Mouse (Mus musculus) liver, embryonic 16.5 days (tissue): ENCODE data around the gene Fam19a3. TPM values are rescaled to one million over a fixed set of nuclear protein-coding genes. Genes with fewer than 3 reads are reported as not detected.
A peak's percentile ranks its signal among the peaks of the same experiment; 100 is the strongest.

ENCODE experiments used
- ATAC-seq: fragments of 200-750 bp; cut with Nextera tagmentation; 2 replicates; pipeline ENCODE4 v1.8.0; 2017; ENCODE audit warnings: low read depth, mild to moderate bottlenecking, moderate number of reproducible peaks, moderate library complexity
- H3K27ac ChIP-seq: fragments of 300-500 bp; sonication (generic); 2 replicates; pipeline ENCODE4 v1.5.1; 2014; ENCODE audit warnings: mild to moderate bottlenecking, low read length
- H3K27me3 ChIP-seq: fragments of 300-500 bp; sonication (generic); 2 replicates; pipeline ENCODE4 v1.6.1; 2014; ENCODE audit warnings: low read depth, low read length, mixed read lengths; ENCODE audit not compliant: control insufficient read depth, insufficient read depth
- H3K36me3 ChIP-seq: fragments of 300-500 bp; sonication (generic); 2 replicates; pipeline ENCODE4 v1.6.1; 2014; ENCODE audit warnings: mild to moderate bottlenecking; ENCODE audit not compliant: control insufficient read depth, insufficient read depth
- H3K4me1 ChIP-seq: fragments of 300-500 bp; sonication (generic); 2 replicates; pipeline ENCODE4 v1.6.1; 2014; ENCODE audit warnings: low read depth, low read length, mixed read lengths; ENCODE audit not compliant: control insufficient read depth
- H3K4me2 ChIP-seq: fragments of 300-500 bp; sonication (generic); 2 replicates; pipeline ENCODE4 v1.6.1; 2014; ENCODE audit warnings: low read depth, low read length, mixed read lengths
- H3K4me3 ChIP-seq: fragments of 300-500 bp; sonication (generic); 2 replicates; pipeline ENCODE4 v1.5.1; 2014; ENCODE audit warnings: low read depth, mild to moderate bottlenecking, low read length
- H3K9ac ChIP-seq: fragments of 300-500 bp; sonication (generic); 2 replicates; pipeline ENCODE4 v1.6.1; 2014; ENCODE audit warnings: low read depth, low read length
- H3K9me3 ChIP-seq: fragments of 300-500 bp; sonication (generic); replicated peaks from 2 replicates; pipeline ENCODE4 v1.6.1; 2016; ENCODE audit warnings: low read length; ENCODE audit not compliant: control insufficient read depth
- WGBS: fragments of 180-500 bp; shearing (Covaris S2); extraction: QIAGEN DNeasy Blood & Tissue Kit; methylation state at CpG from one replicate; pipeline ENCODE4 v1.1.7; 2014; ENCODE audit not compliant: insufficient replicate concordance; 5-methylcytosine and 5-hydroxymethylcytosine counted together
- polyA plus RNA-seq: library from polyadenylated mRNA; unstranded; fragments of >200 nt; fragmentation: Nextera tagmentation; extraction: Ambion mirVana; gene quantifications from 2 replicates; pipeline ENCODE4 v1.2.1, GENCODE M21; 2015

The Fam19a3 gene
- polyA plus RNA-seq, 1 experiment from 2014 or later, result not detected

DNA sequence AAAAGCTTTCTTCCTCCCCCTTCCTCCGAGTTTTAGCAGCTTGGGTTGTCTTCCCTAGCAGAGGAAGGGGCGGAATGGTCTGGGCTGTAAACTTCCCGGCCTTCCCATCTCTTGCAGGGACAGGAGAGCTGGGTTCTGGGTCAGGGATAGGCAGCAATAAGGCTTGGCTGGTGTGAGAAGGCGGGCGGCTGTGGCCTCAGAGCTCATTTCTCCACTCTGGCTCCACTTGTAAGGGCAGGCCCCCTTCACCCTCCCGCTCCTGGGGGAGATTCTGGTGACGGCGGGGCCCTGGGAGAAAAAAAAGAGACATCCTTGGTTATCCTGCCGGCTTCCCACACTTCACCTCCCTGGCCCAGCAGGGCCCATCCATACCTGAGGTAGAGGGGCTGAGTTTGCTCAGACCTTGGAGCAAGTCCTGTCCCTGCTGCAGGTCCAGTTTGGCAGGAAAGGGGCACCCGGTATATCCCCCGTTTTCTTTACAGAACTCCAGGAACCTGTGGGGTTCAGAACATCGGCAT, 13.4 kb upstream of the Fam19a3 start:
- ATAC-seq, result no peak
- H3K27ac ChIP-seq, result no peak overlapping the region
- peaks cover 20% of the 10 kb centered on the region for H3K4me1 ChIP-seq
- no peak overlapping the region for H3K4me3 ChIP-seq
- H3K4me2 ChIP-seq, result no peak overlapping the region
- no peak overlapping the region for H3K9ac ChIP-seq
- H3K9me3 ChIP-seq, result no peaks in the 10 kb centered on the region
- H3K27me3 ChIP-seq, result 0 out of 2 replicates have a peak, but pooled peaks cover under 1% of the 10 kb centered on the region
- WGBS, result 71% methylated on average over 12 of the region's 12 CpGs
- no peaks in the 10 kb centered on the region; the same call in none of the 2 replicates for H3K36me3 ChIP-seq

DNA sequence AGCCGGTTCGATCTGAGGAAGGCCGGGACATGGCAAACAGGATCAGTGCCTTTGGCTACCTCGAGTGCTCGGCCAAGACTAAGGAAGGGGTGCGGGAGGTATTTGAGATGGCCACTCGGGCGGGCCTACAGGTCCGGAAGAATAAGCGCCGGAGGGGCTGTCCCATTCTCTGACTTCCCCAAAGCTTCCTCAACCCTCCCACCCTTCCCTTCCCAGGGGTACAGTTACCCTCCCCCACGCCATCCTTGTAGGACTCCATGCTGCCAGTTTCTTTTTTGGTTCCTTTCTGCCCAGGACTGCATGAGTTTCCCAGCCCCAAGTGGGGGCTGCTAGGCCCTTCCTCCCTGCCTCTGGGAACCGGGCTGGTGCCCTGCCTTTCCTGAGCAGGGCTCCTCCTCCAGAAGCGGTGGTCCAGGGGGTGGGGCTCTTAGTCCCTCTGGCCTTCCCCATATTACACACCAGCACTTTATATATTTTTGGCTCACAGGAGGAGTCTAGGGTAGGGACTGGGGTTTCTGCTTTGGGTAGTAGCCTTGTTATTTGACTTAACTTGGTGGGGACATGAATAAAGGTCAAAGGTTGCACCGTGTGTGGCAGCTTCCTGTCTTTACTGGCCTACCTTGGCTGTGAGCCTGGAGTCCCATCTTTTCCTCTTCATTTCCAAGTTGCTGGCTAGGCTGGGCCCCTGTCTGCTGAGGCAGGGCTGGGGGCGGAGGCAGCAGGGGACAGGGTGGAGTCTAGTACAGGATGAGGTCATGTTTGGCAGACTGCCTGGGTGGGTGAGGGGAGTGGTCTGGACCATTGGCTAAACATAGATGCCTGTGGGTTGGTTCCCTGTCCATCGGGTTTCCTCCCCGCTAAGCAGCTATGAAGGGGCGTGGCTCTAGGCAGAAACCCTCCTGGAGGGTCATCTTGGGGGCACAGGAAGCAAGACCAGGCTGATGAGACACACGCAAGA, 12.5 kb upstream of the Fam19a3 start:
- WGBS, result 44% methylated on average over 20 of the region's 20 CpGs
- Histone ChIP-seq H3K9me3 (no peaks in the 10 kb centered on the region), H3K36me3 (no peaks in the 10 kb centered on the region), H3K4me3 (no peak overlapping the region), H3K9ac (no peak overlapping the region), H3K27me3 (peaks cover 6% of the 10 kb centered on the region), H3K4me2 (no peak overlapping the region), H3K27ac (peak overlapping the region; percentile 18; the same call in 1 of the 2 replicates), H3K4me1 (peaks cover 20% of the 10 kb centered on the region)
- peak; percentile 76 for ATAC-seq

DNA sequence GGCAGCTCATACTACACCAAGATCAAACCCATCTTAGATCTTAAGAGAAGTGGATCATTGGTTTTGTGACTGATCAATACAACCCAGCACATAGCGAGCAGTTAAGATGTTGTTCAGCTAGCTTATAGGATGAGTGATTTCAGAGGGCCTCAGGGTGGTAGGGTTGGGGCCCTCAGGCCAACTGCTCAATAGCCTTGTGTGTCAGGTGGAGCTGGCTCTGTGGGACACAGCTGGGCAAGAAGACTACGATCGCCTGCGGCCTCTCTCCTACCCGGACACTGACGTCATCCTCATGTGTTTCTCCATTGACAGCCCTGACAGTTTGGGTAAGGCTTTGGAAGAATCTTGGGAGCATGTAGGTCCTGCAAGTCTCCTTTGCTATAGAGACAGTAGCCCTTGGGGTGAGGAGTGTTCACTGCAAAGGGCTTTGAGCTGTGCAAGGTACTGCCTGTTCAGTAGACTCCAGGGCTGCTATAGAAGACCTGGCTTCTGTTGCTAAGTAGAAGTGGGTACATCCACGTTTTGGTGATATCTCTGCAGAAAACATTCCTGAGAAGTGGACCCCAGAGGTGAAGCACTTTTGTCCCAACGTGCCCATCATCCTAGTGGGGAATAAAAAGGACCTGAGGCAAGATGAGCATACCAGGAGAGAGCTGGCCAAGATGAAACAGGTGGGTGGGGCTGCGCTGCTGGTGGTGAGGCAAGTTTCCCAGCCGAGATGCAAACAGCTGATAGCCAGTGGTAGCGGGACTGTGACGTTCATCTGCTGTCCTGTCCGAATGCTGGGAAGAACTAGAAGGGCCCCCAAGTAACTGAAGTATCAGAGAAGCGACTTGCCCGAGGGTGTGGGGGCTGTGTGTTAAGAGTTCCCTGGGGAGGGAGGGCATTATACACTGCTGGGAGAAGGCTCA, 11.0 kb upstream of the Fam19a3 start:
- Histone ChIP-seq H3K4me1 (peaks cover 20% of the 10 kb centered on the region), H3K27me3 (peaks cover 21% of the 10 kb centered on the region), H3K4me2 (no peak overlapping the region), H3K27ac (no peak overlapping the region), H3K36me3 (no peaks in the 10 kb centered on the region), H3K9me3 (no peaks in the 10 kb centered on the region), H3K4me3 (no peak overlapping the region), H3K9ac (no peak overlapping the region)
- 44% methylated on average over 15 of the region's 15 CpGs for WGBS
- no peak for ATAC-seq

DNA sequence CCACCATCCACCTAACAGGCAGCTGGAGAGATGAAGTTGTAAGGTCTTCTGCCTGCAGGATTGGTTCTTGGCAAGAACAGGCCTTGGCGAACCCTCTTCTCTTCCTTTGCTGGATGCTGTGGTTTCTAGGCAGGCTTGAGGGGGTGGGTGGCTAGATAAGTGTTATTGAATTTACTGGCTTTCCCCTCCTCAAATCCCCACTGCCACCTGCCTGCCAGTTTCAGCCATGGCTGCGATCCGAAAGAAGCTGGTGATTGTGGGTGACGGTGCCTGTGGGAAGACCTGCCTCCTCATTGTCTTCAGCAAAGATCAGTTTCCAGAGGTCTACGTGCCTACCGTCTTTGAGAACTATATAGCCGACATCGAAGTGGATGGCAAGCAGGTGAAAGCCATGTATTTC, 10.0 kb upstream of the Fam19a3 start:
- Histone ChIP-seq H3K4me3 (no peak overlapping the region), H3K9me3 (no peaks in the 10 kb centered on the region), H3K4me2 (no peak overlapping the region), H3K4me1 (peaks cover 20% of the 10 kb centered on the region), H3K9ac (no peak overlapping the region), H3K27ac (no peak overlapping the region), H3K27me3 (peaks cover 21% of the 10 kb centered on the region), H3K36me3 (no peaks in the 10 kb centered on the region)
- ATAC-seq, result no peak
- WGBS, result 77% methylated on average over 8 of the region's 8 CpGs

DNA sequence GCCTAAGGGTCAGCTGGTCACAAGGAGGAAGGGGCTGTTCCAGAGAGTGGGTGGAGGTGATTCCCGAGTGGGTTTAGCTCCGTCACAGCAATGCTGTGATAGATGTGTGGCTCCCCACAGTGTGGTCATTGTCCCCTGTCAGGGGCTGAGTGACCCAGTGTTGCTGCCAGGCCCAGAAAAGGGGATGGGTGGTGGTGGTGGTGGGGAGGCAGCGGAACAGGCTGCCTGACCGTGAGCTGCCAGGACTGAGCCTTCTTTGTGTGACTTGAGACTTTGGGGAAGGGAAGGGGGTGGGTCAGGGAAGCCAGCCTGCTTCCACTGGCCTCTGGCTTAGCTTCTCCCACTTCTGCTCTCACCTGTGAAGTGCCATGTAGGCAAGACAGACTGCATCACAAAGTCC, 9.4 kb upstream of the Fam19a3 start:
- no peak for ATAC-seq
- Histone ChIP-seq H3K36me3 (no peaks in the 10 kb centered on the region), H3K4me1 (peaks cover 20% of the 10 kb centered on the region), H3K9me3 (no peaks in the 10 kb centered on the region), H3K27me3 (peaks cover 22% of the 10 kb centered on the region), H3K4me2 (peak overlapping the region; percentile 57; the same call in 1 of the 2 replicates), H3K4me3 (no peak overlapping the region), H3K27ac (no peak overlapping the region), H3K9ac (no peak overlapping the region)
- WGBS, result 44% methylated on average over 4 of the region's 4 CpGs

DNA sequence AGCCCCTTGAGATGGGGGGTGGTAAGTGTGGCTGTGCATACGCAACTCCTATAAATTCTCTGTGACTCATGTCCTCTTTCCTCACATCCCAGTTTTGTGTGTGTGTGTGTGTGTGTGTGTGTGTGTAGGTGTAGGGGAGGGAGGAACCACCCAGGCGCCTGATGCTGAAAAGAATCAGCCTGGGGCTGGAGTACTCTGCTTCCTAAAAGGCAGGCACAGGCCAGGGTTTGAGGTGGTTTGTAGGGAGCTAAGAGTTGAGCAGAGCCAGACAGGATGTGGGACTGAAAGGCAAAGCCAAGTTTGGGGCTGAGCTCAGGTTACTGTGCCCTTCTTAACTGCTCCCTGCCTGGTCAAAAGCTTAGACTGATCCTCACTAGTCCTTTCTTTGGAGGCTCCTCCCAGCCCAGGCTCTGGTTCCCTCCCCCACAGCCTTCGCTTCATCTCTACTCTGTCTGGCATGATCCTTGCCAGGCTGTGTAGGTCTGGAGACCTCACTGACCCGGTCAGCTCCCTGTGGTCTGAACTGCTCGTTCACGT, 8.8 kb upstream of the Fam19a3 start:
- Histone ChIP-seq H3K9ac (no peak overlapping the region), H3K4me1 (peaks cover 17% of the 10 kb centered on the region), H3K27ac (no peak overlapping the region), H3K36me3 (no peaks in the 10 kb centered on the region), H3K9me3 (no peaks in the 10 kb centered on the region), H3K4me3 (peak overlapping the region; percentile 57), H3K27me3 (peaks cover 27% of the 10 kb centered on the region), H3K4me2 (peak overlapping the region; percentile 57; the same call in 1 of the 2 replicates)
- WGBS, result 28% methylated on average over 6 of the region's 6 CpGs
- ATAC-seq, result no peak

DNA sequence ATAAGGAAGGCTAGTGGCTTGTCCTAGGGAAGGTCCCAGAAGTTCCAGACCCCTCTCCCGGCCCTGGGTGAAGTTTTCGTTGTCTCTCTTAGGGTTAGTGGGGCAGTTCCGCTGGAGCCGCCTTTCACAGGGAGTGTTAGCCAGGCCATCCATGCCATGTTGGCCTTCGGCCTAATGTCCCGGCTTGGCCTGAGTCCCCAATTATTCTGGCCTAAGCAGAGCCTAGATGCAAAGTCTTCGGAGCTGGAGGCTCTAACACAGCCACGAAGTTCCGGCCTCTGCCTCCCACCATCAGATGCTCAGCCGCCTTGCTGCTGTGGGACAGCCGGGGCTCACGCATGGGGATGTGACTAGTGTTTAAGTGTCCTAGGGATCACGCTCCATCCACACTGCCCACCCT, 8.2 kb upstream of the Fam19a3 start:
- peaks cover 17% of the 10 kb centered on the region for H3K4me1 ChIP-seq
- H3K4me3 ChIP-seq, result peak overlapping the region; percentile 57
- no peak for ATAC-seq
- 70% methylated on average over 13 of the region's 13 CpGs for WGBS
- no peaks in the 10 kb centered on the region for H3K36me3 ChIP-seq
- peaks cover 27% of the 10 kb centered on the region for H3K27me3 ChIP-seq
- H3K9me3 ChIP-seq, result no peaks in the 10 kb centered on the region
- H3K27ac ChIP-seq, result no peak overlapping the region
- peak overlapping the region; percentile 57 for H3K4me2 ChIP-seq
- H3K9ac ChIP-seq, result 0 out of 2 replicates have a peak overlapping the region, but pooled peaks have one; percentile 4

DNA sequence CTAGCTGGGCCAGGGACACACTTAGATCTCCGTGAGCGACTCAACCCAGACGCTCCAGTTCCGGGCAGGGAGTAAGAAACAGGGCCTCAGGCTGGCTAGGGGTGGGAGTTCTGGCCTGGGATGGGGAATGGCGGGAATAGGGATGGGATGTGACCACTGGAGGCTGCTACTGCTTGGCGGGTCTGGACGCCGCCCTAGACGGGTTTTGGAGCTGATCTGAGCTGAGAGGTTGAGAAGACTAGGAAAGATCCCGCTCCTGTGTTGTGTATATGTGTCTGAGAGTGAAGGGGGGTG, 7.6 kb upstream of the Fam19a3 start:
- no peak overlapping the region for H3K27ac ChIP-seq

More for the DNA sequence above, 7.6 kb upstream of the Fam19a3 start:
- Histone ChIP-seq H3K9ac (peak overlapping the region; percentile 52), H3K4me3 (peak overlapping the region; percentile 57), H3K9me3 (no peaks in the 10 kb centered on the region), H3K4me1 (peaks cover 15% of the 10 kb centered on the region), H3K36me3 (no peaks in the 10 kb centered on the region), H3K27me3 (peaks cover 29% of the 10 kb centered on the region), H3K4me2 (peak overlapping the region; percentile 57)
- 0 out of 2 replicates have a peak, but pooled peaks have one; percentile 2 for ATAC-seq
- WGBS, result 20% methylated on average over 10 of the region's 10 CpGs
